Mouse (Mus musculus) G1E (cell line): ENCODE data around the gene Fads2. TPM values are rescaled to one million over a fixed set of nuclear protein-coding genes. Genes with fewer than 3 reads are reported as not detected.

Experiments used
- ATAC-seq: 2 replicates; pipeline ENCODE4 v1.8.0; 2016; ENCODE audit warnings: mild to moderate bottlenecking; ENCODE audit not compliant: insufficient number of reproducible peaks, poor library complexity, low FRiP score, severe bottlenecking; ENCODE audit errors: extremely low read depth
- DNase-seq: peaks from one replicate; pipeline ENCODE4 v3.0.0; 2012; ENCODE audit warnings: low spot score
- H3K27me3 ChIP-seq: 2 replicates; pipeline ENCODE4 v1.6.1; 2012; ENCODE audit warnings: mild to moderate bottlenecking, low read length, inconsistent platforms; ENCODE audit not compliant: insufficient read depth
- H3K36me3 ChIP-seq: replicated peaks from 2 replicates; pipeline ENCODE3; 2012; ENCODE audit warnings: mild to moderate bottlenecking, inconsistent platforms
- H3K4me1 ChIP-seq: 2 replicates; pipeline ENCODE4 v1.6.1; 2012; ENCODE audit warnings: low read depth, low read length, inconsistent platforms, mixed read lengths; ENCODE audit not compliant: insufficient read depth
- H3K4me3 ChIP-seq: 2 replicates; pipeline ENCODE4 v1.5.1; 2012; ENCODE audit warnings: low read depth, mild to moderate bottlenecking, inconsistent platforms, low read length, moderate library complexity, mixed read lengths
- H3K9me3 ChIP-seq: replicated peaks from 2 replicates; pipeline ENCODE4 v1.6.1; 2012; ENCODE audit warnings: inconsistent platforms
- CTCF ChIP-seq: IDR thresholded peaks from 2 replicates; pipeline ENCODE4 v1.5.1; 2012; ENCODE audit warnings: low read depth, low read length, inconsistent platforms, mixed read lengths
- GATA1 ChIP-seq: IDR thresholded peaks from 2 replicates; pipeline ENCODE4 v1.6.1; 2012; ENCODE audit warnings: borderline replicate concordance, low read length, inconsistent platforms, mixed read lengths
- GATA2 ChIP-seq: IDR thresholded peaks from 2 replicates; pipeline ENCODE4 v1.6.1; 2012; ENCODE audit warnings: low read depth, low read length, inconsistent platforms, borderline replicate concordance
- POLR2AphosphoS5 ChIP-seq: IDR thresholded peaks from 2 replicates; pipeline ENCODE4 v1.6.1; 2012; ENCODE audit warnings: low read depth, low read length, inconsistent platforms; ENCODE audit not compliant: insufficient replicate concordance
- TAL1 ChIP-seq: conservative IDR thresholded peaks from 2 replicates; pipeline ENCODE4 v1.6.1; 2012; ENCODE audit warnings: low read depth, low read length, inconsistent platforms, mixed read lengths
- polyA plus RNA-seq: library from polyadenylated mRNA; stranded (reverse); fragments of >175 nt; gene quantifications from 2 replicates; pipeline ENCODE4 v1.2.3, GENCODE M21; 2012
- total RNA-seq, 2 experiments: library from RNA; stranded (forward) in 1 of 2; stranded (reverse) in 1 of 2; fragments of 200-1000 nt in 1 of 2; fragments of >200 nt in 1 of 2; fragmentation: Nextera tagmentation in 1 of 2; gene quantifications; 2 replicates each; pipeline ENCODE4 v1.2.3; 2014 to 2017

Fads2 gene
- total and polyA plus RNA-seq, 3 experiments = 182 to 275 (median 226) TPM

GRCm38 (mm10) chr19:10066502-10066901, 35.0 kb downstream of the Fads2 start:
- TF ChIP-seq GATA1 (no peak), POLR2AphosphoS5 (no peak), TAL1 (no peak), CTCF (no peak), GATA2 (no peak)
- H3K27me3 ChIP-seq = no peaks in the 10 kb centered on the region
- DNase-seq = no peak
- peaks cover 100% of the 10 kb centered on the region for H3K36me3 ChIP-seq
- H3K9me3 ChIP-seq = no peaks in the 10 kb centered on the region
- ATAC-seq = no peak
- H3K4me3 ChIP-seq = no peak overlapping the region; the same call in 1 of the 2 replicates
- peaks cover 91% of the 10 kb centered on the region for H3K4me1 ChIP-seq

GRCm38 (mm10) chr19:10066189-10066500, 35.4 kb downstream of the Fads2 start:
- peaks cover 94% of the 10 kb centered on the region for H3K4me1 ChIP-seq
- DNase-seq = no peak
- no peaks in the 10 kb centered on the region for H3K27me3 ChIP-seq
- no peaks in the 10 kb centered on the region for H3K9me3 ChIP-seq
- ATAC-seq = no peak
- peaks cover 100% of the 10 kb centered on the region for H3K36me3 ChIP-seq
- TF ChIP-seq POLR2AphosphoS5 = no peak
- TF ChIP-seq CTCF = no peak
- TF ChIP-seq TAL1 = no peak
- TF ChIP-seq GATA2 = no peak
- TF ChIP-seq GATA1 = no peak
- H3K4me3 ChIP-seq = peak overlapping the region; percentile 51; the same call in 1 of the 2 replicates

GRCm38 (mm10) chr19:10065465-10066188, 35.9 kb downstream of the Fads2 start:
- Histone ChIP-seq H3K4me3 (peak overlapping the region; percentile 51; the same call in 1 of the 2 replicates), H3K4me1 (peaks cover 99% of the 10 kb centered on the region), H3K36me3 (peaks cover 100% of the 10 kb centered on the region), H3K27me3 (no peaks in the 10 kb centered on the region), H3K9me3 (no peaks in the 10 kb centered on the region)
- ATAC-seq = peak; percentile 30
- DNase-seq = no peak
- TF ChIP-seq CTCF (no peak), GATA1 (no peak), POLR2AphosphoS5 (no peak), TAL1 (no peak), GATA2 (no peak)

GRCm38 (mm10) chr19:10064173-10065012, 37.2 kb downstream of the Fads2 start:
- Histone ChIP-seq H3K4me3 (no peak overlapping the region; the same call in 1 of the 2 replicates), H3K4me1 (peaks cover 98% of the 10 kb centered on the region), H3K36me3 (peaks cover 96% of the 10 kb centered on the region), H3K9me3 (no peaks in the 10 kb centered on the region), H3K27me3 (no peaks in the 10 kb centered on the region)
- ATAC-seq (no peak), DNase-seq (no peak)
- TF ChIP-seq POLR2AphosphoS5 (no peak; the same call in 1 of the 2 replicates), CTCF (no peak), GATA1 (no peak), GATA2 (no peak), TAL1 (no peak)

- ATAC-seq (no peak), DNase-seq (no peak)
- Histone ChIP-seq H3K4me1 (peaks cover 94% of the 10 kb centered on the region), H3K4me3 (no peak overlapping the region), H3K36me3 (peaks cover 96% of the 10 kb centered on the region), H3K27me3 (no peaks in the 10 kb centered on the region), H3K9me3 (no peaks in the 10 kb centered on the region)
- TF ChIP-seq TAL1 (no peak), GATA2 (no peak), GATA1 (no peak), POLR2AphosphoS5 (no peak), CTCF (no peak)
Measured at GRCm38 (mm10) chr19:10062862-10063261, 38.7 kb downstream of the Fads2 start.

- Histone ChIP-seq H3K36me3 (peaks cover 96% of the 10 kb centered on the region), H3K27me3 (no peaks in the 10 kb centered on the region), H3K9me3 (no peaks in the 10 kb centered on the region), H3K4me3 (peak overlapping the region; percentile 3; the same call in 1 of the 2 replicates), H3K4me1 (peaks cover 94% of the 10 kb centered on the region)
- DNase-seq = no peak
- no peak for ATAC-seq
- TF ChIP-seq POLR2AphosphoS5 (no peak), CTCF (no peak), GATA1 (no peak), GATA2 (no peak), TAL1 (no peak)
Measured at GRCm38 (mm10) chr19:10062292-10062691, 39.3 kb downstream of the Fads2 start.
